Mouse (Mus musculus) lung, postnatal 0 days (tissue): ENCODE measurements at regions not wholly inside any gene's neighbourhood (a gene's known extent, or its start where the extent isn't known, plus 50 kb on each side); places are given as distances from the start of the nearest gene placed in this dataset.

Experiments
- CTCF ChIP-seq: IDR thresholded peaks from 2 replicates; pipeline ENCODE4 v1.5.1; 2016; ENCODE audit warnings: antibody characterized with exemption, mild to moderate bottlenecking
- EP300 ChIP-seq: IDR thresholded peaks from 2 replicates; pipeline ENCODE4 v1.6.1; 2016; ENCODE audit warnings: antibody characterized with exemption, mild to moderate bottlenecking, control low read depth

- TF ChIP-seq CTCF, result no peak
- peak; percentile 76; the same call in 1 of the 2 replicates for TF ChIP-seq EP300
Observed at GRCm38 (mm10) chr7:74080079-74080845, 66.8 kb upstream of the St8sia2 start.
